Mouse (Mus musculus) stomach, postnatal 0 days (tissue): ENCODE results near the gene Fitm2.

ENCODE experiments used
- CTCF ChIP-seq: IDR thresholded peaks from 2 replicates; pipeline ENCODE4 v1.5.1; 2016; ENCODE audit warnings: antibody characterized with exemption, low read depth, mild to moderate bottlenecking, moderate library complexity
- EP300 ChIP-seq: optimal IDR thresholded peaks from 2 replicates; pipeline ENCODE3; 2016; ENCODE audit warnings: antibody characterized with exemption

GRCm38 (mm10) chr2:163424597-163424996 is 47.8 kb downstream of the Fitm2 start, which contains the start of gene Oser1:
- TF ChIP-seq EP300 (no peak), CTCF (no peak)
